In the genomic region with DNA sequence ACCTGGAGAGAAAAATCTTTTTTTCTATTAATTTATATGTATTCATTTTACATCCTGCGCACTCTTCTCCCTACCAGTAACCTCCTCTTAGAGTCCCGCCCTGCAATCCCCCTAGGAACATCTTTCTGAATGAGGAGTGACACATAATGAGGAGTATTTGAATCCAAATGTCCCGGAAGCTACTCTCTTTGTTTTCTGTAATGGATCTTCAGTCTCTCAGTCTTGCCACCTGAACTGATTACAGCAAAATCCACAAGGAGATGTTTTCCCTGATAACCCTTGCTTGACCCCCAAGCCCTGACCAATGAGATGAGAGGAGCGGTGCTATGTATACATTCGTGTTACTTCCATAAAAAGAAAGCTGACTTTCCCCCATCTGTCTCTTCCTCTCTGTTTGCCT, we compare ENCODE assay signal across 18 mouse cellular contexts.
DNase-seq lines count a peak whose midpoint lies in the region; TF ChIP-seq lines count a peak whose summit lies in the region.
"Had no signal": no experiment of that assay in that cellular context is flagged by ENCODE, and none has a peak within 500 bp of the region (broad histone marks: within the 10 kb centered on the region; RNA-seq: fewer than 3 reads in every experiment).

No protein-coding gene starts in this region.

- H3K4me1 ChIP-seq in ES-E14 (ENCODE audit: control insufficient read depth in 2 of 2, insufficient read depth in 2 of 2, low read length in 2 of 2, poor library complexity in 1 of 2) = peaks cover 0 to 2% of the 10 kb centered on the region in 2 experiments; a peak in 1 of 4 replicates
- H3K4me1 ChIP-seq: embryonic facial prominence, embryonic 10.5 days; embryonic facial prominence, embryonic 12.5 days; forebrain, embryonic 13.5 days; forebrain, embryonic 15.5 days had no signal

- H3K4me3 ChIP-seq in ES-E14 (ENCODE audit: insufficient read depth in 1 of 2, low read depth in 1 of 2, low read length in 2 of 2, poor library complexity in 1 of 2, severe bottlenecking in 1 of 2) = no peak overlapping the region
- H3K4me3 ChIP-seq: embryonic facial prominence, embryonic 10.5 days; embryonic facial prominence, embryonic 12.5 days; forebrain, embryonic 13.5 days; forebrain, embryonic 15.5 days had no signal

- H3K9ac ChIP-seq in ES-E14 (ENCODE audit: insufficient read depth, low read depth, low read length, poor library complexity, severe bottlenecking) = no peak overlapping the region
- H3K9ac ChIP-seq: embryonic facial prominence, embryonic 12.5 days; forebrain, embryonic 13.5 days; forebrain, embryonic 15.5 days; forebrain, postnatal 0 days had no signal

- intact Hi-C loops in left cerebral cortex, postnatal 25 days (cut with DNase I) = no loop called here

- in situ Hi-C loops in ES-E14 (cut with MboI; ENCODE audit: low sequenced_read_pairs in 2 of 2, unreplicated experiment in 2 of 2) = no loop called here

- H3K36me3 ChIP-seq in ES-E14 (ENCODE audit: control insufficient read depth, insufficient read depth, low read length, poor library complexity, severe bottlenecking) = no peaks in the 10 kb centered on the region
- H3K36me3 ChIP-seq: embryonic facial prominence, embryonic 10.5 days; embryonic facial prominence, embryonic 12.5 days; forebrain, embryonic 15.5 days had no signal

- no peaks in the 10 kb centered on the region for H3K9me3 ChIP-seq in ES-E14 (ENCODE audit: control insufficient read depth, insufficient read depth, low read depth, low read length)
- H3K9me3 ChIP-seq: embryonic facial prominence, embryonic 10.5 days; embryonic facial prominence, embryonic 12.5 days; forebrain, embryonic 13.5 days; forebrain, embryonic 15.5 days had no signal

- DNase-seq in ES-E14 (ENCODE audit: low read depth, low spot score) (peak; percentile 37), WW6 (ENCODE audit: low read depth, low spot score) (peak; percentile 20)
- DNase-seq in adrenal gland, postnatal 25 days = no peak
- no peak for DNase-seq in left cerebral cortex, postnatal 25 days (ENCODE audit: low spot score in 2 of 2)
- DNase-seq in cerebellum, postnatal 4 days (ENCODE audit: low spot score in 2 of 2) = no peak
- DNase-seq: adrenal gland, adult 8-10 months; adrenal gland, postnatal 14 days; cerebellum, adult 11 months; cerebellum, adult 18-20 months; cerebellum, adult 8-10 months; cerebellum, adult 9-11 months; cerebellum, postnatal 14 days; cerebellum, postnatal 36 days; forebrain, postnatal 0 days had no signal

- no peak overlapping the region for H3K27ac ChIP-seq in ES-E14 (ENCODE audit: insufficient read depth, low read depth, low read length, poor library complexity, severe bottlenecking)
- H3K27ac ChIP-seq: embryonic facial prominence, embryonic 10.5 days; embryonic facial prominence, embryonic 12.5 days; forebrain, embryonic 13.5 days; forebrain, embryonic 15.5 days had no signal

TF ChIP-seq in ES-E14, 5 proteins besides CTCF, POLR2A, EP300 and RAD21:
- TF ChIP-seq ZNF384 (IDR thresholded peaks at IDR 0.05; ENCODE audit: low read depth, low read length) (no peak), MAFK (IDR thresholded peaks at IDR 0.05; ENCODE audit: insufficient read depth, low read depth, low read length) (no peak), ZC3H11A (IDR thresholded peaks at IDR 0.05; ENCODE audit: borderline replicate concordance, low read depth, low read length) (no peak), CHD2 (IDR thresholded peaks at IDR 0.05; ENCODE audit: low read depth, low read length) (no peak), HCFC1 (IDR thresholded peaks at IDR 0.05; ENCODE audit: borderline replicate concordance, insufficient read depth, low read length) (no peak)

Comparison
In these comparisons a context has a peak if more than half of its experiments do, and no peak if none do; other contexts are left out.
1. DNase-seq: peak in ES-E14 (single experiment) and WW6 (single experiment); none in adrenal gland, postnatal 25 days (single experiment), left cerebral cortex, postnatal 25 days (0 of 2) and cerebellum, postnatal 4 days (0 of 2).